Mouse (Mus musculus) hindbrain, postnatal 0 days (tissue): ENCODE measurements around the gene Dgcr2. TPM values are rescaled to one million over a fixed set of nuclear protein-coding genes. Genes with fewer than 3 reads are reported as not detected.
A peak's percentile ranks its signal among the peaks of the same experiment; 100 is the strongest.

ENCODE experiments used
- ATAC-seq: fragments of 200-750 bp; cut with Nextera tagmentation; 2 replicates; pipeline ENCODE4 v1.8.0; 2017; ENCODE audit warnings: mild to moderate bottlenecking, moderate TSS enrichment, moderate library complexity
- DNase-seq: peaks from one replicate; pipeline ENCODE4 v3.0.0-alpha.2; 2015; ENCODE audit warnings: low spot score
- H3K27ac ChIP-seq: fragments of 300-500 bp; sonication (generic); 2 replicates; pipeline ENCODE4 v1.5.1; 2014; ENCODE audit warnings: mild to moderate bottlenecking
- H3K27me3 ChIP-seq: fragments of 300-500 bp; sonication (generic); 2 replicates; pipeline ENCODE4 v1.6.1; 2014; ENCODE audit warnings: low read length, mixed read lengths; ENCODE audit not compliant: insufficient read depth
- H3K36me3 ChIP-seq: fragments of 300-500 bp; sonication (generic); 2 replicates; pipeline ENCODE4 v1.6.1; 2014; ENCODE audit warnings: low read length, mixed read lengths; ENCODE audit not compliant: insufficient read depth
- H3K4me1 ChIP-seq: fragments of 300-500 bp; sonication (generic); 2 replicates; pipeline ENCODE4 v1.6.1; 2014; ENCODE audit warnings: antibody characterized with exemption, low read length, mixed read lengths; ENCODE audit not compliant: insufficient read depth
- H3K4me2 ChIP-seq: fragments of 300-500 bp; sonication (generic); 2 replicates; pipeline ENCODE4 v1.6.1; 2014; ENCODE audit warnings: low read depth, mild to moderate bottlenecking, low read length, moderate library complexity, mixed read lengths
- H3K4me3 ChIP-seq: fragments of 300-500 bp; sonication (generic); 2 replicates; pipeline ENCODE4 v1.5.1; 2014; ENCODE audit warnings: low read length
- H3K9ac ChIP-seq: fragments of 300-500 bp; sonication (generic); replicated peaks from 2 replicates; pipeline ENCODE4 v1.6.1; 2014; ENCODE audit warnings: mild to moderate bottlenecking, low read length, moderate library complexity, mixed read lengths
- H3K9me3 ChIP-seq: fragments of 300-500 bp; sonication (generic); 2 replicates; pipeline ENCODE4 v1.6.1; 2016; ENCODE audit warnings: low read length, mixed read lengths
- CTCF ChIP-seq: IDR thresholded peaks from 2 replicates; pipeline ENCODE4 v1.5.1; 2016; ENCODE audit warnings: antibody characterized with exemption, control low read depth, low read depth
- WGBS: fragments of 180-500 bp; shearing (Covaris S2); extraction: QIAGEN DNeasy Blood & Tissue Kit; methylation state at CpG from one replicate; pipeline ENCODE4 v1.1.7; 2014; 5-methylcytosine and 5-hydroxymethylcytosine counted together
- polyA plus RNA-seq: library from polyadenylated mRNA; unstranded; fragments of >200 nt; fragmentation: Nextera tagmentation; extraction: Ambion mirVana; gene quantifications from 2 replicates; pipeline ENCODE4 v1.2.1, GENCODE M21; 2015
- total RNA-seq: library from RNA; depleted of rRNA; stranded (reverse); fragments of >200 nt; gene quantifications from 2 replicates; pipeline ENCODE4 v1.2.3, GENCODE M21; 2014

The Dgcr2 gene
- total and polyA plus RNA-seq, 2 experiments from 2014 or later = 88.8 to 199 TPM

GRCm38 (mm10) chr16:17842437-17842836 lies 55.9 kb downstream of the Dgcr2 start:
- Histone ChIP-seq H3K9ac (no peak overlapping the region), H3K9me3 (no peaks in the 10 kb centered on the region), H3K4me3 (no peak overlapping the region), H3K36me3 (peaks cover 65% of the 10 kb centered on the region), H3K4me2 (no peak overlapping the region), H3K27me3 (no peaks in the 10 kb centered on the region), H3K4me1 (no peaks in the 10 kb centered on the region), H3K27ac (no peak overlapping the region)
- WGBS = 93% methylated on average over 7 of the region's 7 CpGs
- TF ChIP-seq CTCF = no peak
- ATAC-seq = no peak
- no peak for DNase-seq

DNA sequence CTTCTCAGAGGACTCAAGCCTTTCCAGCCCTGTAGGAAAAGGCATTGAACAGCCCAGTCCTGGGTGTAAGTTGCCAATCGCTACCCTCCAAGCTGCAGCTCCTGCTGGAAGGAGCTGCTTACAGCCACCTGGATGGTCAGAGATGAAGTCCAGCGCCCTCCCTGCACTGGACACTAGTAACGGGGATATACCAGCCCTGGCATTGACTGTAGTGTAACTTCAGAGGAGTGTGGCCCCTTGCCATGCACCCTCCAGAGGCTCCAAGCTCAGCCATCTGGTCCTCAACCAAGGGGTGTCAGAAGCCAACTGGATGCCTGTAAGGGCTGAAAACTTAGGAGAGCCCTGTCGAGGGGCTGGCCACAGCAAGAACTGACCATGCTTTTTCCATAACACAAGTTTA lies 58.4 kb downstream of the Dgcr2 start:
- Histone ChIP-seq H3K9ac (no peak overlapping the region), H3K27me3 (peaks cover 4% of the 10 kb centered on the region; the same call in 1 of the 2 replicates), H3K4me2 (no peak overlapping the region), H3K27ac (no peak overlapping the region), H3K9me3 (no peaks in the 10 kb centered on the region), H3K36me3 (peaks cover 40% of the 10 kb centered on the region), H3K4me1 (0 out of 2 replicates have a peak, but pooled peaks cover under 1% of the 10 kb centered on the region), H3K4me3 (no peak overlapping the region)
- ATAC-seq (no peak), DNase-seq (no peak)
- no peak for TF ChIP-seq CTCF
- 78% methylated on average over 4 of the region's 4 CpGs for WGBS

GRCm38 (mm10) chr16:17838051-17838450 lies 60.3 kb downstream of the Dgcr2 start, which contains the start of gene Car15:
Gene Car15, minus strand, starts transcription at chr16:17838364.
- Histone ChIP-seq H3K9me3 (no peaks in the 10 kb centered on the region), H3K9ac (no peak within 1 kb of the TSS), H3K27ac (no peak within 1 kb of the TSS), H3K27me3 (peaks cover 4% of the 10 kb centered on the region; the same call in 1 of the 2 replicates), H3K4me1 (peaks cover 4% of the 10 kb centered on the region; the same call in 1 of the 2 replicates), H3K4me3 (no peak within 1 kb of the TSS), H3K4me2 (no peak within 1 kb of the TSS), H3K36me3 (peaks cover 23% of the 10 kb centered on the region)
- WGBS = 77% methylated on average over 6 of the region's 6 CpGs
- no peak for DNase-seq
- TF ChIP-seq CTCF = no peak
- no peak for ATAC-seq

DNA sequence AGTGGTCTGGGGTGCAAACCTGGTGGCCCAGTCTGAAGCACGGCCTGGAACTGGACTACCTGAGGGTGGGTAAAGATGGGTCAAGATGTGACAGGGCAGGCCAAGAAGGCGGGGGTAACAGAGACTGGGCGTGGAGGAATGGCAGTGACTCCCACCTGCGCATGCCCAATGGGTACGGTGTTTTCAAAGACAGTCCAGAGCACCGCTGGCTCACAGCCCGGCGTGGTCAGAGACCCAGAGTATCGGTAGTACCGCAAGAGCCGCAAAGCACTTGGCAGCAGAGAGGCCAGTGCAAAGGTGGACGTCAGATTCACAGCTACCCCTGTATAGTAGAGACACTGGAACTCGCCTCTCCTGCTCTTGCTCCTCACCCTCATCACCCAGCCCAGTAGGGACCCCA lies 62.9 kb downstream of the Dgcr2 start:
- TF ChIP-seq CTCF = no peak
- Histone ChIP-seq H3K4me2 (0 out of 2 replicates have a peak overlapping the region, but pooled peaks have one; percentile 85), H3K27ac (no peak overlapping the region), H3K4me3 (no peak overlapping the region), H3K36me3 (no peaks in the 10 kb centered on the region), H3K9ac (no peak overlapping the region), H3K4me1 (peaks cover 9% of the 10 kb centered on the region), H3K9me3 (no peaks in the 10 kb centered on the region), H3K27me3 (peaks cover 10% of the 10 kb centered on the region; the same call in 1 of the 2 replicates)
- WGBS = 56% methylated on average over 13 of the region's 13 CpGs
- ATAC-seq (no peak), DNase-seq (peak; percentile 25)

DNA sequence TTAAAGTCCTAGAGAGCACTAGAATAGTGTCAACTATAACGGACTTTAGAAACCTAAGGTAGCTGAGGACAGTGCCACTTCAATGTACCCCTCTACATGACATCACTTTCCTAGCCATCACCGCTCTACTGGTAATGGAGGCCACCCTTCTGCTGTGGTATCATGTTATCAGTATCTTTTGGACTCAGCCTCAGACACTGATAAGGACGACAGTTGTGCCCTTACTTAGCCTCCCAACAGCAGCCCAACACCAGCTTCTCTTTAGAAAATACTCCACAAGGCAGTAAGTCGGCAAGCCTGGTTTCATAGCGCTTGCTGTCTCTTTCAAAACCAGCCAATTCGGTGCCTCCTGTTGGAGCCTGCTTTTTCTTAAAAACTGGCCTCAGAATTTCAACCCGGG lies 63.8 kb downstream of the Dgcr2 start:
- WGBS = 50% methylated on average over 7 of the region's 7 CpGs
- Histone ChIP-seq H3K4me2 (peak overlapping the region; percentile 85), H3K27me3 (peaks cover 14% of the 10 kb centered on the region; the same call in 1 of the 2 replicates), H3K27ac (peak overlapping the region; percentile 92), H3K9ac (peak overlapping the region; percentile 76), H3K4me3 (peak overlapping the region; percentile 53), H3K4me1 (peaks cover 9% of the 10 kb centered on the region), H3K9me3 (no peaks in the 10 kb centered on the region), H3K36me3 (no peaks in the 10 kb centered on the region)
- no peak for TF ChIP-seq CTCF
- DNase-seq = no peak
- ATAC-seq = 0 out of 2 replicates have a peak, but pooled peaks have one; percentile 10

GRCm38 (mm10) chr16:17833681-17834399 lies 64.5 kb downstream of the Dgcr2 start:
- peak; percentile 73 for DNase-seq
- no peaks in the 10 kb centered on the region for H3K9me3 ChIP-seq
- WGBS = 1% methylated on average over 73 of the region's 103 CpGs
- peak; percentile 68 for ATAC-seq
- H3K4me3 ChIP-seq = peak overlapping the region; percentile 53
- H3K4me1 ChIP-seq = peaks cover 9% of the 10 kb centered on the region
- H3K36me3 ChIP-seq = no peaks in the 10 kb centered on the region
- peak; percentile 23; the same call in 1 of the 2 replicates for TF ChIP-seq CTCF
- H3K4me2 ChIP-seq = peak overlapping the region; percentile 85
- H3K9ac ChIP-seq = peak overlapping the region; percentile 76
- H3K27me3 ChIP-seq = peaks cover 14% of the 10 kb centered on the region; the same call in 1 of the 2 replicates
- peak overlapping the region; percentile 92 for H3K27ac ChIP-seq

DNA sequence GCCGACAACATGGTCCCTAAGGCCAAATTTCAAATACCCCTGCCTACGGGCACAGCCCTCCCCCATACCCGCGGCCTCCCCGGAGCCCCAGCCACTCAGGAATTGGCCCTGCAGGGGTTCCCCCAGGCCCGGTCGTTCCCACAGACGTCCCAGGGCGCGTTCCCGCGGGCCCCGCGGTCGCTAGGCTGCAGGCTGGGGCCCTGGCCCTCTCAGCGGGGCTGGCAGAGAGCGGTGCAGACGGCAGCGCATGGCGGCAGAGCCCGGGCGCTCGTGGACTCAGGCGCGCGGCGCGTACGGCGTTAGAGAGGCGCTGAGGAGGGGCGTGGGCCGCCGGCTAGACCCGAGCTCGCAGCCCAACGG lies 65.1 kb downstream of the Dgcr2 start:
- peak overlapping the region; percentile 76 for H3K9ac ChIP-seq
- peak overlapping the region; percentile 92 for H3K27ac ChIP-seq
- no peaks in the 10 kb centered on the region for H3K9me3 ChIP-seq
- DNase-seq (peak; percentile 62), ATAC-seq (peak; percentile 67)
- H3K4me2 ChIP-seq = peak overlapping the region; percentile 85
- H3K27me3 ChIP-seq = peaks cover 14% of the 10 kb centered on the region; the same call in 1 of the 2 replicates
- peaks cover 9% of the 10 kb centered on the region for H3K4me1 ChIP-seq
- H3K36me3 ChIP-seq = no peaks in the 10 kb centered on the region
- 0% methylated on average over 37 of the region's 37 CpGs for WGBS
- H3K4me3 ChIP-seq = peak overlapping the region; percentile 53
- no peak for TF ChIP-seq CTCF
